Mouse (Mus musculus) megakaryocyte, embryonic 14.5 days (primary cell): ENCODE results near the gene Defb25.

Experiments used
- FLI1 ChIP-seq: IDR thresholded peaks from 2 replicates; pipeline ENCODE4 v1.6.1; 2012; ENCODE audit warnings: low read length, inconsistent platforms, mixed read lengths
- GATA1 ChIP-seq: IDR thresholded peaks from 3 replicates; pipeline ENCODE4 v1.6.1; 2012; ENCODE audit warnings: mixed read lengths, low read length, inconsistent platforms, borderline replicate concordance

GRCm38 (mm10) chr2:152628066-152628465 lies 5.2 kb upstream of the Defb25 start:
- TF ChIP-seq GATA1: no peak
- no peak for TF ChIP-seq FLI1
